Mouse (Mus musculus) liver, embryonic 14.5 days (tissue): ENCODE measurements around the gene Dcaf12. TPM values are rescaled to one million over a fixed set of nuclear protein-coding genes. Genes with fewer than 3 reads are reported as not detected.

ENCODE experiments used
- ATAC-seq: fragments of 200-750 bp; cut with Nextera tagmentation; 2 replicates; pipeline ENCODE4 v1.8.0; 2017; ENCODE audit warnings: moderate number of reproducible peaks, mild to moderate bottlenecking, moderate library complexity; ENCODE audit not compliant: insufficient read depth
- DNase-seq, 3 experiments: peaks; one replicate each; pipeline ENCODE4 v3.0.0-alpha.2; 2012 to 2013; ENCODE audit warnings: low read depth in 3 of 3, low spot score in 3 of 3
- H3K27ac ChIP-seq: fragments of 300-500 bp; sonication (generic); 2 replicates; pipeline ENCODE4 v1.5.1; 2014; ENCODE audit warnings: moderate library complexity, mild to moderate bottlenecking, control low read depth, inconsistent platforms
- H3K27me3 ChIP-seq: fragments of 300-500 bp; sonication (generic); 2 replicates; pipeline ENCODE4 v1.6.1; 2014; ENCODE audit warnings: mild to moderate bottlenecking, low read length, moderate library complexity; ENCODE audit not compliant: control insufficient read depth, insufficient read depth
- H3K36me3 ChIP-seq: fragments of 300-500 bp; sonication (generic); replicated peaks from 2 replicates; pipeline ENCODE4 v1.6.1; 2014; ENCODE audit warnings: low read depth; ENCODE audit not compliant: control insufficient read depth, insufficient read depth
- H3K4me1 ChIP-seq, 2 experiments: fragments of 200-500 bp in 1 of 2; fragments of 300-500 bp in 1 of 2; sonication (generic) in 1 of 2; replicated peaks; 2 replicates each; pipeline ENCODE4 v1.6.1; 2012 to 2014; ENCODE audit warnings: antibody characterized with exemption in 1 of 2, inconsistent platforms in 1 of 2, low read length in 1 of 2; ENCODE audit not compliant: control insufficient read depth in 2 of 2, insufficient read depth in 2 of 2
- H3K4me2 ChIP-seq: fragments of 300-500 bp; sonication (generic); 2 replicates; pipeline ENCODE4 v1.6.1; 2014; ENCODE audit warnings: low read depth, mild to moderate bottlenecking, control low read depth, moderate library complexity
- H3K4me3 ChIP-seq, 2 experiments: fragments of 200-500 bp in 1 of 2; fragments of 300-500 bp in 1 of 2; sonication (generic) in 1 of 2; 2 replicates each; pipeline ENCODE4 v1.5.1; 2012 to 2014; ENCODE audit warnings: low read depth in 2 of 2, low read length in 2 of 2, mild to moderate bottlenecking in 2 of 2, control low read depth in 1 of 2, inconsistent platforms in 1 of 2, moderate library complexity in 1 of 2; ENCODE audit not compliant: insufficient read depth in 1 of 2
- H3K9ac ChIP-seq: fragments of 300-500 bp; sonication (generic); replicated peaks from 2 replicates; pipeline ENCODE4 v1.6.1; 2014; ENCODE audit warnings: mild to moderate bottlenecking, control low read depth, moderate library complexity
- H3K9me3 ChIP-seq: fragments of 300-500 bp; sonication (generic); 2 replicates; pipeline ENCODE4 v1.6.1; 2016; ENCODE audit warnings: low read length, mixed read lengths; ENCODE audit not compliant: control insufficient read depth
- CTCF ChIP-seq: IDR thresholded peaks from 2 replicates; pipeline ENCODE4 v1.5.1; 2016; ENCODE audit warnings: antibody characterized with exemption, low read depth, control low read depth
- EP300 ChIP-seq: IDR thresholded peaks from 2 replicates; pipeline ENCODE4 v1.6.1; 2016; ENCODE audit warnings: antibody characterized with exemption, low read depth
- WGBS: fragments of 180-500 bp; shearing (Covaris S2); extraction: QIAGEN DNeasy Blood & Tissue Kit; methylation state at CpG from one replicate; pipeline ENCODE4 v1.1.7; 2014; ENCODE audit not compliant: insufficient replicate concordance; 5-methylcytosine and 5-hydroxymethylcytosine counted together
- polyA plus RNA-seq, 2 experiments: library from polyadenylated mRNA; depleted of rRNA in 1 of 2; stranded (reverse) in 1 of 2; unstranded in 1 of 2; fragments of >200 nt; fragmentation: Nextera tagmentation in 1 of 2; extraction: Ambion mirVana in 1 of 2; gene quantifications; 2 replicates each; pipeline versions ENCODE4 v1.2.1 to v1.2.3; 2012 to 2014

Gene Dcaf12
- polyA plus RNA-seq, 2 experiments, result 30.8 to 47.3 TPM

- TF ChIP-seq CTCF (no peak), EP300 (no peak)
- DNase-seq (no peak), ATAC-seq (no peak)
- 81% methylated on average over 4 of the region's 4 CpGs for WGBS
- no peak overlapping the region for H3K4me2 ChIP-seq
- no peaks in the 10 kb centered on the region for H3K27me3 ChIP-seq
- no peak overlapping the region for H3K9ac ChIP-seq
- no peak overlapping the region for H3K4me3 ChIP-seq
- no peaks in the 10 kb centered on the region for H3K9me3 ChIP-seq
- H3K36me3 ChIP-seq, result peaks cover 47% of the 10 kb centered on the region
- no peak overlapping the region for H3K27ac ChIP-seq
- H3K4me1 ChIP-seq, result 0 out of 4 replicates have a peak, but pooled peaks cover 0 to 2% of the 10 kb centered on the region in 2 experiments
Observed at GRCm38 (mm10) chr4:41266350-41266749, 48.3 kb downstream of the Dcaf12 start.

- H3K4me2 ChIP-seq, result no peak overlapping the region
- no peak overlapping the region for H3K27ac ChIP-seq
- no peak for TF ChIP-seq CTCF
- no peak for TF ChIP-seq EP300
- H3K4me3 ChIP-seq, result no peak overlapping the region
- H3K27me3 ChIP-seq, result no peaks in the 10 kb centered on the region
- H3K9me3 ChIP-seq, result no peaks in the 10 kb centered on the region
- DNase-seq (no peak), ATAC-seq (no peak)
- H3K9ac ChIP-seq, result no peak overlapping the region
- H3K36me3 ChIP-seq, result peaks cover 15% of the 10 kb centered on the region
- H3K4me1 ChIP-seq, result no peaks in the 10 kb centered on the region; a peak in 1 of 4 replicates
Observed at GRCm38 (mm10) chr4:41260691-41261090, 54.0 kb downstream of the Dcaf12 start.

GRCm38 (mm10) chr4:41259019-41259418 lies 55.7 kb downstream of the Dcaf12 start:
- Histone ChIP-seq H3K4me2 (no peak overlapping the region), H3K36me3 (peaks cover 7% of the 10 kb centered on the region), H3K4me1 (no peaks in the 10 kb centered on the region; a peak in 1 of 4 replicates), H3K4me3 (no peak overlapping the region), H3K27ac (no peak overlapping the region), H3K9ac (no peak overlapping the region), H3K9me3 (no peaks in the 10 kb centered on the region), H3K27me3 (no peaks in the 10 kb centered on the region)
- ATAC-seq (no peak), DNase-seq (no peak)
- TF ChIP-seq EP300 (no peak), CTCF (no peak)
- WGBS, result 87% methylated on average over 4 of the region's 4 CpGs

DNA sequence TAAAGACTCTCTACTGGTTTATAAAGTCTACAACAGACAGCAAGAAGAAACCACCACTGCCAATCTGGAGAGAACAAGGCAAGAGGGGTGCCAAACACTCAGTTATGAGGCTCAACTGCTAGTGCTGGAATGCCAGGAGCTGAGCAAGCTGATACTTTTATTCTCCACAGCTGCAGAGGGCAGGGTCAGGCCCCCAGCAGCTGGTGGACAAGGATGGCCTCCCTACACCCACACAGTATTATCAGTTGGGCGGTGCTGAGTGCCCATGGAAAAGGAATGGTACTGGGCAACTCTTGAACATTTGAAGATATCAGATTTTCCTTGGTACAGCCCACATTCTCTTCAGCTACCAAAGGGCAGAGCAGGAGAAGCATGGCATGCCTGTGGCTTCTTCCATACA lies 56.9 kb downstream of the Dcaf12 start:
- Histone ChIP-seq H3K4me2 (no peak overlapping the region), H3K9ac (no peak overlapping the region), H3K36me3 (peaks cover 6% of the 10 kb centered on the region), H3K27ac (no peak overlapping the region), H3K4me3 (no peak overlapping the region), H3K9me3 (no peaks in the 10 kb centered on the region), H3K4me1 (no peaks in the 10 kb centered on the region; a peak in 1 of 4 replicates), H3K27me3 (no peaks in the 10 kb centered on the region)
- TF ChIP-seq EP300 (no peak), CTCF (no peak)
- WGBS, result 68% methylated on average over 1 of the region's 1 CpGs
- DNase-seq (no peak), ATAC-seq (no peak)

DNA sequence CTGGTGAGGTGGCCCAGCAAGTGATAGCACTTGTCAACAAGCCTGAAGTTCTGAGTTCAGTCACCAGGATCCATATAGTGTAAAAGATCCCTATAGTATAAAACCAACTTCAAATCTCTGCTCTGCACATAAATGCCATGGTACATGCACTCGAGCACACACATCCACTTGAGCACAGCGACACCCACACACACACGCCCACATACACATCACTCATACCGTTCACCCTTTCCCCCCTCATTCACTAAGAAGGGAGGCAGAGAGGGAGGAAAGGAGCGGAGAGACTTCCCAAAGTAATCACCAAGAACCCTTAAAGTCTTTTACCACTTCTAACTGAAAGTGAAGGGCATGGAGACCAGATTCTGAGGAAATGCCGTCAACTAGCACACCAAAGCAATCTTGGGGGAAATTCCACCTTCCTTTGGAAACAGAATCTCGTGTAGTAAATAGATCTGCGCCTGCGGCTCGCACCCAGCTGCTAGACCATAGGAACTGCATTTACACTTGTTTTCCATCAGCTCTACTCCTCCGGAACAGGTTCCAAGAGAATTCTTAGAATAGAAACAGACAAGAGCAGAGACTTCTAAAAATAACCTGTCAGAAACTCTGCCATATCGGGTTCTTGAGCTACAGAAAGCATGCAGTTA lies 59.0 kb downstream of the Dcaf12 start:
- Histone ChIP-seq H3K36me3 (peaks cover 8% of the 10 kb centered on the region), H3K4me1 (no peaks in the 10 kb centered on the region; a peak in 1 of 4 replicates), H3K27ac (no peak overlapping the region), H3K27me3 (no peaks in the 10 kb centered on the region), H3K9me3 (no peaks in the 10 kb centered on the region), H3K4me3 (no peak overlapping the region), H3K9ac (no peak overlapping the region), H3K4me2 (no peak overlapping the region)
- 80% methylated on average over 12 of the region's 12 CpGs for WGBS
- no peak for ATAC-seq
- no peak for TF ChIP-seq EP300
- no peak for TF ChIP-seq CTCF
- no peak for DNase-seq
